Mouse (Mus musculus): ENCODE data around the gene Ckap2l.

The Ckap2l gene

DNA sequence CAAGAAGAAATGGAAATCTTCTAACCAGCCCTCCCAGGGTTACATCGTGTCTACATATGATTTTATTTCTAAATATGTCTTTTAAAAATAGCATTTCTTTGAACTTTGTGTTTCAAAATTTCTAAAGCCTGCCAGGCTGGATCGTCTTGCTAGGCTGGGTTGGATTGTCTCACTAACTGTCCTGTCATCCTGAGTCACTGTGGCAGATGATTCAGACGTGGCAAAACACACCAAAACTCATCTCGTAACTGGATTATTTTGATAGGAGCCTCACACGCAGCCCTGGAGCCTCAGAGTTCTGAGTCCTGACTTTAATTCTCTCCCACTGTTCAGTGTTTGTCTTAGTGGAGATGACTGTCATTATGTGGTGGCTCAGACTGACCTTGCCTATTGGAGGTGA lies 33.9 kb downstream of the Ckap2l start:
- DNase-seq: no peak

DNA sequence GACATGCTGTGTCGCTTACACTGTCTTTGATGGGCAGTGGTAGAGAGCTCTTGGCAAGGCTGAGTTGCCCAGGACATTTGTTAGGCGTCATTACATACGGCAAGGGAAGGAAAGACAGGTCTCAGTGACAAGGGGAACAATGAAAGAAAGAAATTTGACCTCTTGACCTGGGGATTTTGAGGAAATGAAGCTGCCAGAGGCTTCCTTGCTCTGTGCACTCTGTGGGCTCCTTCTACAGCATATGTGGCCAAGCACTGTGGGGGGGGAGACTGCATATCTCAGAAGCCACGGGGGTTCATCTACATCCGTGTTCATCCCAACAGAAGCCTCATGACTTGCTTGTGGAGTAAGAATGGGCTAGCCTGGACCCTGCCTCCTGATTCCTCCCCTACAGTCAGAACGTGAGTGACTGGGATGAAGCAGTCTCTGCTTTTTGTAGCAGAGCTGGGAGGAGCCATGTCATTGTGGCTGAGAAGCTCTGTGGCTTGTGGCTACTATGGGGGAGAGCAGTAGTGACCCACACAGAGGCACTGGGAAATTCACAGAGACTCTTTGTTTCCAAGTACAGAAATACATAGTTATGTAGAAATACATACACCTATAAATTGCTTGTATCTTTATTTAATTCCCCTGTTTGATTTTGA lies 35.7 kb downstream of the Ckap2l start:
- no peak for DNase-seq

GRCm38 (mm10) chr2:129260646-129261045 lies 36.4 kb downstream of the Ckap2l start:
- no peak for DNase-seq

- peak; percentile 47 to 64 for DNase-seq
Measured at GRCm38 (mm10) chr2:129258475-129259211, 38.4 kb downstream of the Ckap2l start.

DNA sequence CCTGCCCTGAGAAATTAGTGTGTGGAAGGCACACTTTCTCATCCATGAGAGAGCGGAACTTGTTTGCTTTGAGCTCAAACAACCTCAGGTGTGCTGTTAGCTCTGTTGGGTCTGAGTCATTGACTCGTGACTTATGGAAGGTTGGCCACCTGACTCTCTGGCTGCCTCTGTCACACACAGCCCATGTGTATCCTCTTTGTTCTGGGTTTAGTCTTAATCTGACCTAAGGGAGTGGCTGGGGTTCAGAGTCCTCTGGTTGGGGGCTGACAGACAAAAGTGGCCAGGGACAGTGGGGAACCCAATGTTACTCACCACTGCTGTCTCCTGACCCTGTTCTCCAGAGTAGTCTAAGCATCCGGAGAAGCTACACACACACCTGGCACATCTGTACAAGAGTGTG lies 39.0 kb downstream of the Ckap2l start:
- DNase-seq: no peak

GRCm38 (mm10) chr2:129256006-129256405 lies 41.0 kb downstream of the Ckap2l start:
- no peak for DNase-seq

DNA sequence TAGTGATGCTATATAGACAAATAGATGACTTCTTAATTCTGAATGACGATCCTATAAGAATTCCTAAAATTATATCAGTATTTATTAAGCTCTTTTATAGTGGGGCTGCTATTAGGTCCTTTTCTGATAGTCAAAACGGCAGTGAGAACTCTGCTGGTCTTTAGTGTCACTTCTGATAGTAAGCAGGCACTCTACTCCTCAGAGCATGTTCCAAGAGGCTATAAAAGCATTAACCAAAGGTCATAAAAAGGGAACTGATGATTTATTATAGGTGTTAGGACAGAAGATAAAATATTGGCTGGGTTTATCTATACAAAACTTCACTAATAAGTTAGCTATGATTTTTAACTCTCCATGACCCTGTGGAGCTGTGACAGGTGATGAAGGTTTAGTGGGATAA lies 42.9 kb downstream of the Ckap2l start:
- DNase-seq: no peak

- no peak for DNase-seq
Measured at GRCm38 (mm10) chr2:129253631-129253970, 43.4 kb downstream of the Ckap2l start.

DNA sequence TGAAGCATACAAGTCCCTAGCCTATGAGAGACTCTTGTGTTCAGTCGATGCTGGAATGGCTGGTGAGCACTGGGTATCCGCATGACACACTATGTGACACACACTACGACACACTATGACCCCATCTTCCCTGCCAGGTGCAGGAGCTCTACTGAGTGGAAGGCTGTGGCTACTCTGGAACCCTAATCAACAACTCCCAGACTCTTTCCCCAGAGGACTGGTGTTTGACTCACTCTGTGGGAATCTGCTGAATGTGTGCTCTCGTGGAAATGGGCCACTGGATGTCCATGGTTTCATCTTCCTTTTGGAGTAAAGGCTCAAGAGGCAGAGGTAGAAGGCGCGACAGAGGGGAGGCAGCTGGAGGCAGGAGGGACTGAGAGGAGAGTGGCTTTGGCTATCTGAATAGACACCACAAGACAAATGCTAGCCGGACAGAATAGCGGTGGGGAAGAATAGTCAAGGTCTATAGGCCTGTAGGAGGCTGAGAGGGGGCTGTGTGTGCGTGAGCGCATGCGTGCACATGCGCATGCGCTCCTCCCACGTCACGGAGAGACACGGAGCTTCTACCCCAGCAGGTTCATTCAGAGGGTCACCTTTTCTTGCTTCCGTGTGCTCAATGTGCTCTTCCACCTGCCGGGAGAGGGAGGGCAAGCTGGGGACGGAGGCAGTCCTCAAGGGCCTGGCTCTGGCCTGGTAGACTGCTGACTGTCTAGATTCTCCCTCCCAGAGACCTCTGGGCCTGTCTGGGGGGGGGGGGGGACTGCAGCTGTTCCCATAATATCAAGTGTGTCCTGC lies 44.0 kb downstream of the Ckap2l start:
- DNase-seq: no peak

DNA sequence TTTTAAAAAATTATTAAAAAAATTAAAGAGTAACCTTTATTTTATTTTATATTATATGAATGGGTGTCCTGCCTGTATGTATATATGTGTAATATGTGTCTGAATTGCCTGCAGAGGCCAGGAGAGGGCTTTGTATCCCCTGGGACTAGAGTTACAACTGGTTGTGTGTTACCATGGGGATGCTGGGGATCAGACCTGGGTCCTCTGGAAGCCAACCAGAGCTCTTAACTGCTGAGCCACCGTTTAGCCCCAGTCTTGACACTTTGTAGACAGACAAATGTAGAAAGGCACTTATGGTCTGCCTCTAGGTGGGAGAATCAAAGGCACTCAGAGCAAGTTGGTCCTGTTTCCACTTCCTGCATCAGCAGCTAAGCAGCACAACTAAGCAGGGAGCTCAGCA lies 47.7 kb downstream of the Ckap2l start:
- DNase-seq: no peak

DNA sequence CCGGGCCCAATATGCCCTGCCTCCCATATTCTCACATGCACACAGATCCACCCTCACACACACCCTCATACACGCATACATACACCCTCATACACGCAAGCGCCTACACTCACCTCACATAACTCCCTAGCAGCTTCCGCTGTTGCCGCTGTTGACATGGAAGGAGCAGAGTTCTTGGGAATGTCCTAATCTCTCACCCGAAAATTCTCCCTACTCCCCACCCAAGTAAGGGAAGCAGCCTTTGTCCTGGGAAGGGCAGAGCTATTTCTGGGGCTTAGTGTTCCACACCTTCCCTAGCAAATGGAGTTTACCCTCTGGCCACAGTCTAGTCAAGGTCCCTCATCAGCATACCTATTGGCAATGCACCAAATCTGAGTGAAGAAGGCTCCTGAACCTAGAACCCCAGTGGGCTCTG lies 49.3 kb downstream of the Ckap2l start:
- DNase-seq: peak in 1 of 2 experiments; percentile 22

- DNase-seq: no peak
Measured at GRCm38 (mm10) chr2:129246924-129247323, 50.1 kb downstream of the Ckap2l start.

DNA sequence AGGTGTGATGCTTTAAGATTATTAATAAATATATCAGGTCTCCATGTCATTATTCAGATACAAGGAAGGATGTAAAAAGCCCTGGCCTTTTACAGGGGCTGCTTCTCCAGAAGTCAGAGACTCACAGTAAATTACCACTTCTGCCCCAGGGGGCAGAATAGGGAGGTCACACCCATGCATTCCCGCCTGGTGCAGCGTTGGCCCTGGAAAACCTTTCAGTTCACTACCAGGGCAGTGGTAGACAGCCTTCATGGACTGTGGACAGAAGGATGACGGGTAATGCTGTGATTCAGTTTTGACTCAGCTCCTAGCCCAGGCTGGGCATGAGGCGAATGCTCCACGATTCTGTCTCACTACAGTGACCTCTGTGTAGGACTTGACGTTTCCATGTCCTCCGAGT lies 50.6 kb downstream of the Ckap2l start:
- no peak for DNase-seq

- DNase-seq: peak; percentile 56 to 69
Measured at GRCm38 (mm10) chr2:129245618-129246017, 51.4 kb downstream of the Ckap2l start.

GRCm38 (mm10) chr2:129244446-129245120 lies 52.4 kb downstream of the Ckap2l start:
- peak in 1 of 2 experiments; percentile 41 for DNase-seq

GRCm38 (mm10) chr2:129243786-129244185 lies 53.2 kb downstream of the Ckap2l start:
- DNase-seq: peak in 1 of 2 experiments; percentile 33

GRCm38 (mm10) chr2:129243005-129243404 lies 54.0 kb downstream of the Ckap2l start:
- no peak for DNase-seq

- peak in 1 of 2 experiments; percentile 57 for DNase-seq
Measured at GRCm38 (mm10) chr2:129241845-129242833, 54.9 kb downstream of the Ckap2l start.

DNA sequence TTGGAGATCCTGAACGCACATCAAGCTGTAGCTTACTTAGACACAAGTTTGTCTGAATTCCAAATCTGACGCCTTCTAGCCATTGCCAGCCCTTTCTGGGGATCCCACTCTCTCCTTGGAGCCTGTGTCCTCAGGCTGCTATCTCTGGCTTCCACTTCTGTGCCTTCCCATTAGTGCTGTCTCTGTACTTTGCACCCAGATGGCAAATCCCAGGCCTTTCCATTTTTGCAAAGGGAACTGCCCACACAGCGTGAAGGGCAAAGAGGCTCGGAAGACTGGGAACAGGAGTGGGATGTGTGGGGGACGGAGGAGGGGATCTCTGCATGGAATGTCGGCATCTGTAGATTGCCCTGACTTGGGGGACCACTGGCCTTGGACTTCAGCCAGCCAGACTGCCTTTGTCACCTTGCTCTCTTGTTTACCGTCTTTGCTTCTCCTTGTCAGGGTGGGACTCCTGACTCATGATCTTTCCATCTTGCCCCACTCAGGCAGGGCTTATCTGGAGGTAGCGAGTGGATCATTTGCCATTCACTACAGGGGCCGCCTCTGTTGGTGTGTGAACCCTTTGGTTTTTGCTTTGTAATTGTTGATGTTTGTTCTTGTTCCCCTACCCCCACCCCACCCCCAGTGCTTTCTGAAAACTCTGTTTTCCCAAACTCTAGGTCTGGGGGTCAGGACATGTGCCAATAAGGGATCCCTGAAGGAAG lies 56.1 kb downstream of the Ckap2l start:
- DNase-seq: no peak

DNA sequence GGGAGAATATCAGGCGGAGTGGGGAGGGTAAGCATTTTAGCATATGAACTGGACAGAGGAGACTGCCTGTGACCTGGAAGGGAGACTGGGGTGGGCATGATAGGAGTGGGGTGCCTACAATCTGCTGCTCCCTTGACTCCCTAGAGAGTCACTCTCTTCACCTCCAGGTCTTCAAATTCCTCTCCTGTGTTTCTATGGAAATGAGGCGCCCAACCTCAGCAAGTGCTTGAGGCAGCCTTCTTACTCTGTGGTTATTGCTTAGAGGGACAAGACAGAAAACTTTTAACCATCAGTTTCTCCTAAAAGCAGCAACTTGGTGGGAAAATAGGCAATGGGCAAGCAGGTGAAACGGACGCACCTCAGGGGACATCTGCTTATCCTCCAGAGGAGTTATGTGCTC lies 60.5 kb downstream of the Ckap2l start:
- no peak for DNase-seq

- DNase-seq: no peak
Measured at GRCm38 (mm10) chr2:129234731-129235130, 62.3 kb downstream of the Ckap2l start.

Measured in kidney, postnatal 4 days (tissue).